Mouse (Mus musculus): ENCODE data around the gene Pla2g12b.

Pla2g12b gene

GRCm38 (mm10) chr10:59416623-59417022, 13.2 kb downstream of the Pla2g12b start:
- DNase-seq: peak; percentile 22

- DNase-seq: no peak
Measured at GRCm38 (mm10) chr10:59419516-59419915, 16.1 kb downstream of the Pla2g12b start.

GRCm38 (mm10) chr10:59424453-59424852, 21.0 kb downstream of the Pla2g12b start:
- no peak for DNase-seq

GRCm38 (mm10) chr10:59425369-59425768, 21.9 kb downstream of the Pla2g12b start:
- DNase-seq: peak; percentile 91

GRCm38 (mm10) chr10:59426371-59426770, 22.9 kb downstream of the Pla2g12b start:
- peak; percentile 17 for DNase-seq

GRCm38 (mm10) chr10:59429448-59430135, 26.1 kb downstream of the Pla2g12b start:
- DNase-seq: no peak

GRCm38 (mm10) chr10:59430701-59431218, 27.3 kb downstream of the Pla2g12b start:
- DNase-seq: no peak

GRCm38 (mm10) chr10:59435746-59436145, 32.3 kb downstream of the Pla2g12b start:
- no peak for DNase-seq

- no peak for DNase-seq
Measured at GRCm38 (mm10) chr10:59438651-59439050, 35.2 kb downstream of the Pla2g12b start.

GRCm38 (mm10) chr10:59439508-59439931, 36.1 kb downstream of the Pla2g12b start:
- peak; percentile 83 for DNase-seq

- DNase-seq: no peak
Measured at GRCm38 (mm10) chr10:59440177-59440576, 36.7 kb downstream of the Pla2g12b start.

GRCm38 (mm10) chr10:59441735-59442134, 38.3 kb downstream of the Pla2g12b start, which contains the start of gene Oit3:
Gene Oit3 (minus strand): TSS chr10:59441778.
- DNase-seq: no peak

GRCm38 (mm10) chr10:59443212-59443611, 39.8 kb downstream of the Pla2g12b start:
- peak; percentile 57 for DNase-seq

- no peak for DNase-seq
Measured at GRCm38 (mm10) chr10:59444106-59444505, 40.6 kb downstream of the Pla2g12b start.

GRCm38 (mm10) chr10:59444635-59445034, 41.2 kb downstream of the Pla2g12b start:
- no peak for DNase-seq

GRCm38 (mm10) chr10:59446911-59447437, 43.5 kb downstream of the Pla2g12b start:
- no peak for DNase-seq

- no peak for DNase-seq
Measured at GRCm38 (mm10) chr10:59447546-59447945, 44.1 kb downstream of the Pla2g12b start.

- peak; percentile 73 for DNase-seq
Measured at GRCm38 (mm10) chr10:59451839-59452238, 48.4 kb downstream of the Pla2g12b start.

- no peak for DNase-seq
Measured at GRCm38 (mm10) chr10:59454631-59455030, 51.2 kb downstream of the Pla2g12b start.

GRCm38 (mm10) chr10:59459767-59460166, 56.3 kb downstream of the Pla2g12b start:
- no peak for DNase-seq

GRCm38 (mm10) chr10:59462307-59462706, 58.8 kb downstream of the Pla2g12b start:
- no peak for DNase-seq

GRCm38 (mm10) chr10:59465546-59465945, 62.1 kb downstream of the Pla2g12b start:
- peak; percentile 6 for DNase-seq

GRCm38 (mm10) chr10:59466626-59467025, 63.2 kb downstream of the Pla2g12b start:
- DNase-seq: no peak

GRCm38 (mm10) chr10:59467297-59467696, 63.8 kb downstream of the Pla2g12b start:
- DNase-seq: no peak

Measured in lung, postnatal 36 days (tissue).